Mouse (Mus musculus) cerebellum, adult 2 months (tissue): Measurements from ENCODE around the gene Pla2g7.

Experiments used
- CTCF ChIP-seq: fragments of 200-500 bp; IDR thresholded peaks from 2 replicates; pipeline ENCODE4 v1.5.1; 2011; ENCODE audit warnings: low read depth, mild to moderate bottlenecking, control low read depth, low read length, moderate library complexity, borderline replicate concordance; ENCODE audit not compliant: insufficient read depth
- POLR2A ChIP-seq: fragments of 200-500 bp; IDR thresholded peaks from 2 replicates; pipeline ENCODE4 v1.6.1; 2011; ENCODE audit warnings: low read length, control low read depth, borderline replicate concordance; ENCODE audit not compliant: insufficient read depth

- peak; percentile 71 for TF ChIP-seq CTCF
- no peak for TF ChIP-seq POLR2A
These were observed 38.8 kb downstream of the Pla2g7 start for GRCm38 (mm10) chr17:43606704-43607103.
